Mouse (Mus musculus) A20 (cell line): ENCODE results near the gene Ltc4s.

ENCODE experiments used
- DNase-seq: peaks from one replicate; pipeline ENCODE4 v3.0.0-alpha.2; 2011; ENCODE audit warnings: low read depth, low spot score

The Ltc4s gene

DNA sequence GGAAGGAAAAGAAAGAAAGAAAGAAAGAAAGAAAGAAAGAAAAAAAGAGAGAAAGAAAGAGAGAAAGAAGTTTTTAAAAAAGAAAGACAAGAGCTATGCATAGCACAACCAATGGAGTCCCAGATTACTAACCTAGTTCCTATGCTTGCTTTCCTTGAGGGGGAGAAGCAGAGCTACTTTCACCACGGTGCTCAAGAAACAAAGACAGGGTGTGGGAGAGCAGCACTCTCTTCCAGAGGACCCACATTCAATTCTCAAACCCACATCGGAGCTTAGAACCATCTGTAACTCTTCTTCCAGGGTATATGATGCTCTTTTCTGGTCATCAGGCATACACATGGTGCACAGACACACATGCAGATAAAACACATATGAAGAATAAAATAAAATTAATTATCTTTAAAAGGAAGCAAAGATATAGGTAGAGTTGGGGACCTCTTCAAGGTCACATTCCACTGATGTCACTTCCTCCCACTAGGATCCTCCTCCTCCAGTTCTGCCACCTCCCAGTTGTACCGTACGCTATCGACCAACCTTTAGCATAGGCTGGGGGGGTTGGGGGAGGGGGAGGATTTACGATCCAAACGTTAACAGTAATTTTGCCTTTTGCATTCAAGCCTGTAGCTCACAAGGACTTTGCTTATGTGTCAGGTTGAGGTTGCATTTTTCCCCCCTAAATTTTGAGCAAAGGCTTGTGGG, 10.2 kb upstream of the Ltc4s start:
- DNase-seq: no peak

DNA sequence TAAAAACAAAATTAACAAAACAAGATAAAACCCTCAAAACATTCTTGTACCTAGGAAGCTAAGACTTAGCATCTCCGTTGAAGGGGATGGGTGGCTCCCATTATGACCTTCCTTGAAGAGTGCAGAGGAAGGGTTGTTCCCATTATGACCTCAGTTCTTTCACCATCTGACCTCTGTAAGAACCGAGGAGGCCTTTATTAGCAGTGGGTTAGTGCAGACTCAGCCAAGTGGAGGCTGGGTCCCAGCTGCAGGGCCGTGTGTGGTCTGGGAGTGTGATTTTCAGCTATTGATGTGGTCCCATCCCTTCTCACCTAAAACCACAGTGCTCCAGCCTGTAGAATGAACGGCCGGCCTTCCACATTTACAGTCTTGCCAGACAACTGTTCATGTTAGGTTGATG, 6.9 kb upstream of the Ltc4s start:
- no peak for DNase-seq

DNA sequence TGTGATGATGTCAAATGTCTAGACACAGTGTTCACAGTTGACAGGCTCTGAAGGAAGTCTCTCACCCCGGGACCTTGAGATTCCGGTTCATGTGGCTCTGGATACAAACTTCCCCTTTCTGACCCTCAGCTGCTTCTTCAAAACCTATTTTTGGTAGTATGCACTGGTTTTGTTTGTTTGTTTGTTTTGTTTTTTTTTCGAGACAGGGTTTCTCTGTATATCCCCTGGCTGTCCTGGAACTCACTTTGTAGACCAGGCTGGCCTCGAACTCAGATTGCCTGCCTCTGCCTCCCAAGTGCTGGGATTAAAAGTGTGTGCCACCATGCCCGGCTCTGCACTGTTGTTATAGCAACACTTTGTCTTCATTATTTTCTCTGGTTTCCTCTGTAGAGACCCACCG, 5.5 kb upstream of the Ltc4s start:
- no peak for DNase-seq

DNA sequence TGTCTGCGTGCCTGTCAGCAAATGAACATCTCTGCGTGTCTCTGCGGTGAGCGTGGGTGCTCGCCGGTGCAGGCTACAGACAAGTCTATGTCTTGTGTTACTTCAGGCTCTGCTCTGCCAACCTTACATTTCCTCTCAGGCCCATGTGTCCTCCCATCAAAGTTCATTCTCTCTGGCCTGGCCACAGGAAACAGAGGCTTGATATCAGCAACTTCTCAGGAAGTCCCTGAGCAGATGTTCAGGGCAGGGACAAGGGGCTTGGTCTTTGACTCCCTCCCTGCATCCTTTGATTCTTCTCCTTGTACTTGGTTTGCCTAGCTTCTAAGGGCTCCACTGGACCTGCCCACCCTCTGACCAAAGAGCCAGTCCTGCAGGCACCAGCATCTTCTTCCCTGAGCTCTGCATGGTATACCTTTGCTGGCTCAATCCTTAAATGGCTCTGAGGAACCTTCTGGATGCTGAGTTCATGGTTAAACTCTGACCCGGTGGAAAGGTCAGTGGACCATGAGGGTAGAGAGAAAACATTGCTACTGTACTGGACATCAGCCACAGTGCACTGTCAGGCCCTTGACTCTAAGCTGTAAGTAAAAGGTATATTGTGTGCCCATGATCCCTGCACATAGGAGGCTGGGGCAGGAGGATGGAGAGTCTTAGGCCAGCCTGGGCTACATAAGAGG, 2.0 kb upstream of the Ltc4s start:
- no peak for DNase-seq

DNA sequence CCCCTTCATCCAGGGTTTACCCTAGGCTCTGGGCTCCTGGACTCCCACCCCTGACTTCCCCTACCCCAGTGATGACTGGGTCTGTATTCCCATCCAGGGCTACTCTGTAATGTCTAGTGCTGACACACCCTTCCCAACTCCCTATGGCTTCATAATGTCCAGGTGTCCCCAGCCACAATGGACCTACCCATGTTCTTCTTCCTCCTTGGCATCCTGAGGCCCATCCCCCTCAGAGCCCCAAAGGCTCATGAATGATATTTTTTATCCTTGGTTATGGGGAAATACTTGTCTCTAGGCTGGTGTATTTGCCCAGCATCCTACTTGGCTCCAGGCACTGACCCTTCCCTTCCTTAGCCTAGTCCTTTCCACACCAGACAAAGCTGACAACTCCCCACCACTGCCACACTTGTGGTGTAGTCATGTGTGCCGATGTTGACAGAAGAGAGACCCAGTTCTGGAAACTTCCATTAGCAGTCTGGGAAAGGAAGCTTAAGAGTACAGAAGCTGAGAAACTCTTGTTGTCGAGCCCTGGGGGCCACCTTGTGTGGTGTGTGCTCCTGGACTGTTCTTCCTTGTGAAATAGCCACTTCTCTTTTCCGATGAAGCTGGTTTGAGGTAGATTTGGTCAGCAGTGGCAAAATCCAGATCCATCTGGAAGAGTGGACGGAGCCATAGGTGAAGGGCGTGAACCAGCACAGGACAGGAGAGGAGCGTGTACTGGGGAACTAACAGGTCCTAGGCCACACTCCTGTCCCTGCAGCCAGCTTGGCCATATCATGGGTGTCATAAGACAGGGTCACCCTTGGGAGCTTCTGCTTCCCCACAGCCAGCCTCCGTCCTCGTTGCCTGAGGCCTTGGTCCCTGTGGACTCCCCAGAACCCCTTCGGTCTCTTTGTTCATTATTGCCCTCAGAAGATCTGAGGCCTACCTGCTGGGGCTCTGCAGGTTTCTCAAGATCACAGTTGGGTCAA, 690 bp upstream of the Ltc4s start:
- DNase-seq: no peak

DNA sequence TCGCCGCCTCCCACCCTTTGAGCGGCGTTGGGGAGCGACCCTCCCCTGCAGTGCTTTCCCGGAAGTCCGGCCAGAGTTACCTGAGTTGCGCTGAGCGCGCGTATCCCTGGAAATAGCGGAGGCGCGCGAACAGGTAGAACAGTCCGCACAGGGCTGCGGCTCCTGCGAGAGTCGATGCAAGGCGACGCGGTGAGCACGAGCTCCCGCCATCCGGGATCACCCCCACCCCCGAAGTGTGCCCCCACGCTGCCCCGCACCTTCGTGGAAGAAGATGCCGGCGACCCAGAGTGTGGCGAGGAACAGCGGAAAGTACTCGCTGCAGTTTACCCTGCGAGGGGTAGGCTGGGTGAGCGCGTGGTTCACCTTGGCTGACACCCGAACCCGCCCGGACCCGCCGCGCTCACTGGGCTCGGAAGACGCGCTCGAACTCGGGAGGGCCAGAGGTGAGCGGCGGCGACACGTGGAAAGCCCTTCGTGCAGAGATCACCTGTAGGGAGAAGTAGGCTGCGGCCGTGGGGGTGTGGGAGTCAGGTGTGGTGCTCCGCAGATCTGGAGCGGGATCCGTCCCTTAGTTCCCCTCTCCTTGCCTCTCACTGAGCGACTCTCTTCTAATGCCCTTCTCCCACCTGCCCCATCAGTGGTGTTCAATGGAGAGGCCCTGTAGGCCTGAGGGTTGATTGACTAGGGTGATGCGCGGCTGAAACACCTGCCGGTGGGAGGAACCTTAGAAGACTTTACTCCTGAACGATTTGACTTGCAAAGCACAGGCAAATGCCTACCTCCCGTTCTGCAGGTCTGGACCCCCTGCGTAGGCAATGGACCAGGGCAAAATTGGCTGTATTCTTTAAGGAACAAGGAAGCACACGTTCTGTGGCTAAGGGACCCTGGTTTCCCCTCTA, 1.2 kb downstream of the Ltc4s start:
- DNase-seq: peak; percentile 75

DNA sequence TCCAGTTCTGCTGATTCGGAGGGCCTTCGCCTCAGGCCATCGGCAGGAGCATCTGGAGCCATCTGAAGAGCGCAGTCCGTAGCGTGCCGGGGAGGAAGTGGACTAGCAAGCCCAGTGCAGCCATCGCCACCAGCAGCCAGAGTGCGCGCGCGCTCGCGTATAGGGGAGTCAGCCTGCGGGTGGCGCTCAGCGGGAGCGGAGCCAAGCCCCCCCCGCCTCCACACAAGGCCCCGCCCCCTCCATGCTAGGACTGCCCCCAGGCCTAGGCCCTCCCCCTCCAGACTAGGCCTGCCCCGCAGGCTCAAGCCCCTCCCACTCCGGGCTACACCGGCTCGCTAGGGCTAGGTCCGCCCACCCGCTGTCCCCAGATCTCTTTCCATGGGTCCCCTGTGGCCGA, 1.9 kb downstream of the Ltc4s start:
- DNase-seq: peak; percentile 95

DNA sequence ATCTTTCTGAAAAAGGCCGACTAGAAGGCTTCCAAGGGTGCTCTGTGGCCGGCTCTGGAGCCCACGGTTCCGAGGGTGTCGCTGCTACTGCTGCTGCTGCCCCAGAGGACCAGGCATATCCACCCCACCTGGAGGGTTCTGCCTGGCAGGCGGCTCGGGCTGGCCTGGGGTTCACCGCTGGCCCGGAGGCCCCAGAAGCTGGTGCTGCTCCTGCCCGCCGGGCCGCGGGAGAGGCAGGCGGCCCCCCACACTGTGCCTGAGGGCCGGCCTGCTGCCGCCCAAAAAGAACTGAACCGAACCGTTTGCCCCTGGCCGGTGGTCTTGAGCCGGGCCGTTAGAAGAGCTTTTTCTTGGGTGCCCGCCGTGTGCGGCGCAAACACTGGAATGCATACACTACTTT, 3.8 kb downstream of the Ltc4s start:
- DNase-seq: no peak

DNA sequence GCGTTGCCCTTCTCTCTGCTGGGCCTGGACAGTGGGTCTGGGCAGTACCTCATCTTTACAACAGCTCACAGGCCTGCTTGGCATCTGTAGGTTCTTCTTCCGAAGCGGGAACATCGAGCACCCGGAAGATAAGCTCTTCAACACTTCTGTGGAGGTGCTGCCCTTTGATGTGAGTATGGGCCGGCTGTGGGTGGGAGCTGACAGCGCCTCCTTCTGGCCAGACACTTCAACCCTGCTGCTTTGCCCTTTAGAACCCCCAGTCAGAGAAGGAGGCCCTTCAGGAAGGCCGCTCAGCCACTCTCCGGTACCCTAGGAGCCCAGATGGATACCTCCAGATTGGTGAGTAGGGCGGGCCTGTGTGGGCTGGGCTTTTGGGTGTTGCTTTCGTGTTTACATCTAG, 4.4 kb downstream of the Ltc4s start:
- peak; percentile 41 for DNase-seq

DNA sequence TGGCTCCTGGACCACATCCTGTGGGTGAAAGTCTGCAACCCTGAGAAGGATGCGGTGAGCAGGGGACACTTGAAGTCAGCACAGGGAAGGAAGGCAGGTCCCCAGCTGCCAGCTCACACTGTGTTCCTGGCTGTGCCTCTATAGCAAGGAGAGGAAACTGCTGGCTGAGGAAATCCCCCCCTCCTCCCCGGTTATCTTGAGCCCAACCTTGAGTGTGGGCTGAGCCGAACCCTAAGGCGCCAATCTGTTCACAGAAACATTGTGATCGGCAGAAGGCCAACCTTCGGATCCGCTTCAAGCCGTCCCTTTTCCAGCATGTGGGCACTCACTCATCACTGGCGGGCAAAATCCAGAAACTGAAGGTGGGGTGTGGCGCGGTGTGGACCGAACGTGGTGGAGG, 5.4 kb downstream of the Ltc4s start:
- no peak for DNase-seq

DNA sequence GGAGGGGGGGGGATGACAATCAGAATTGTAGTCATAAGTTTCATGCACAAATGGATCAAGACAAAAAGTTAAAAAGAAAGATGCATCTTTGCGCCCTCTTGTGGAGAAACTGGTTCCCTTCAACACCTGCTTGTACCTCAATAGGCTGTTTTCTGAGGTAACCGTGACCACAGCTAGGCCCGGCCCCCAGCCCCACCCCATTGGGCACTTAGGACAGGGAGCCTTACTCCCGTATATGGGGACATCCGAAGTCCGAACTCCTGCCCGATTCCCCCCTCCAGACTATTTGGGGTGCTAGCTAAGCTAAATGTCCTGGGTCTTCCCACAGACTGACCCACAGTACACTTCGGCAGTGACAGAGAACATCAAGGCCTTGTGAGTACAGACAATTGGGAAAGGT, 7.0 kb downstream of the Ltc4s start:
- DNase-seq: peak; percentile 78

DNA sequence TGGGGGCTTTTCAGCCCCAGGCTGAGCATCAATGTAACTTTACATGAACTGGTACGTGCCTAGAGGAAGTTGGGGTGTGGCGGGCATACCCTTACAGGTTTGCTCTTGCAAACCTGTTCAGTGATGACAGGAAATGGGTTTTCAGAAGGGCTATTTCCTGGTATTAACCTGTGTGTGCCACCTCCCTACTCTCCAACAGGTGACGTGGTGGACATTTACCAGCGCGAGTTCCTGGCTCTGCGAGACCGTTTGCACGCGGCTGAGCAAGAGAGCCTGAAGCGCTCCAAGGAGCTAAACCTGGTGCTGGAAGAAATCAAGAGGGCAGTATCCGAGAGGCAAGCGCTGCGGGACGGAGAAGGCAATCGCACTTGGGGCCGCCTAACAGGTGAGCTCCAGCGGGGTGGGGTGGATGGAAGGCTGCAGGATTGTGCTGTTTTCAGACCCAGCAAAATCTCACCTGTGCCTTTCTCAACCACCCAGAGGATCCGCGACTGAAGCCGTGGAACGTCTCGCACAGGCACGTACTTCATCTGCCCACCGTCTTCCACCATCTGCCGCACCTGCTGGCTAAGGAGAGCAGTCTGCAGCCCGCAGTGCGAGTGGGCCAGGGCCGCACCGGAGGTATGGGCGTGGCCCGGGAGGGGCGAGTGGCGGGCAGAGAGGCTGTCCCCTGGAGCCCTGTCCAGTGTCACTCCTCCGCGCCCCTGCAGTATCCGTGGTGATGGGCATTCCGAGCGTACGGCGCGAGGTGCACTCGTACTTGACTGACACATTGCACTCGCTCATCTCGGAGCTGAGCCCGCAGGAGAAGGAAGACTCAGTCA, 7.7 kb downstream of the Ltc4s start:
- DNase-seq: no peak

DNA sequence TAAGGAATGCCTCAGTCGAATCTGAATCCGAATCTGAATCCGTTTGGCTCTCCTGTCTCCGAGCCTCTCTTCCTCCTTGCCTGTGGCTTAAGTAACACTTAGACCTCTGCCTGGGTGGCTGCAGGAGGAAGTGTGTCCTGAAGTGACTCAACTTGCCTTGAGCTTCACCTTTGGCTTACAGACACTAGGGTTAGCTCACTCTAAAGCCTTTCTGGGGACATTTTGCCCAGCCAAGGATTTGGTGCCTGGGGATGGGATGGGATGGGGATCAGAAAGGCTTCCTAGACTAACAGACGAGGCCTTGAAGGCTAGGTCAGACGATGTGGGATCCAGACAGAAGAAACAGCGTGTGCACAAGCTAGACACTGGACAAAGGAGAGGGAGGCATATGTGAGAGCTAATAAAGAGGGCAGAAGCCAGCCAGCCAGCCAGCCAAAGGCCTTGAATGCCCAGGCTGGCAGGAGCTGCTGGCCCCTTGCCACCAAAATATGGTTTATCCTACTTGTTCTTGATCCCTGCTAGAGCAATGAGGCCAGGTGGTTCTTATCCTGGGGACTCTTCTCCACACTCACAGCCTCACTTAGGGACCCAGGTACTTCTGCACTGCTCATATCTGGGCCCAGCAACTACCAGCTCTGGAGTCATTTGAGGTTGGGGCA, 9.0 kb downstream of the Ltc4s start:
- no peak for DNase-seq

DNA sequence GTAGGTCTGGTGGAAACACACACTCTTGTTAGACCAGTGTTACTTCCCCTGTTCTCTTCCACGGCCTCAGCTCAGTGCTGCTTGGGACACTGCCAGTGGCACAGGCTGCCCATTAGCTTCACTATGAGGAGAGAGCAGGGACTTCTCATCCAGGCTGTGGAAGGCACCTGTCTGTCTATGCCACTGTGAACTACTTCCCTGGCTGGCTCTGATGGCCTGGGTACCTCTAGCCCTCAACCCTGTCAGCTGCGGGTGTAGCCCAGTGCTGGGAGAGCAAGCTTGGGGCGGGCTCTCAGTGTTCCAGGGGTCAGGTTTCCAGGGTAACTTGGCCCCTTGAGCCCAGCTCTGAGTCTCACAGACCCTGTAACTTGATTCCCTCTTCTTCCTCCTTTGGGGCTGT, 9.6 kb downstream of the Ltc4s start:
- DNase-seq: no peak

DNA sequence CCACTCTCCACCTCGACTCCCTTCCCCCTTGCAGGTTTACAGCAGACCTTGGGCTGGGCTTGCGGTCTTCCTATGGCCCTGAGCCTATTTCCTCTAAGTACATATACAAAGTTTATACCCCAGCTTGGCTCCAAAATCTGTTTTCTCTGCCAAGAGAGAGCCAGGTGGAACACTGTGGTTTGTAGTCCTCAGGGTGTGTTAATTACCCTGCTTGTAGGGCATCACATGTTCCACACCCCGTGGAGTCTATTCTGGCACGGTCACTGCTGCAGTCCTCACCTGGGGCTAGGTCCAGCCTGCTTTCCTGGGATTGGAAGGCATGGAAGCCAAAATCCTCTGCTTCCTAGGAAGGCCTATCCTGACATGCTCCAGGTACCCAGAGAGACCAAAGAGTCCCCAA, 10.7 kb downstream of the Ltc4s start:
- DNase-seq: no peak

DNA sequence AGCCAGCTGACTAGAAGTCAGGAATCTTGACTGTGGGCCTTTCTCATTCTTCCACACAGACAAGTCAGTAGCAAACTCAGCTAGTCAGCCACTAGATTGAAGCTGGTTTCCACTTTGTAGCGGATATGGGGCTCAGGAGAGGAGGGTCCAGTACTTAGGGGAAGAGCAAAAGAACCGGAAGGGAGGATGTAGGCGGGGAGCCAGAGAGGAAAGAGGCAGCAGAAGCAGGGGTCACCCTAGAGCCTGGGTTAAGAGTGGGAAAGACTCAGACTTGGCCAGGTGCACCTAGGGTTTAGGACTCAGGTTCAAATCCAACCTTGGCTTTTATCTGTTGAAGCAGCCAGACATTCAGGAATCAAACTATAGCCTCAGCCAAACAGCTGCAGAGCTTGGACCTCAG, 11.2 kb downstream of the Ltc4s start:
- no peak for DNase-seq

DNA sequence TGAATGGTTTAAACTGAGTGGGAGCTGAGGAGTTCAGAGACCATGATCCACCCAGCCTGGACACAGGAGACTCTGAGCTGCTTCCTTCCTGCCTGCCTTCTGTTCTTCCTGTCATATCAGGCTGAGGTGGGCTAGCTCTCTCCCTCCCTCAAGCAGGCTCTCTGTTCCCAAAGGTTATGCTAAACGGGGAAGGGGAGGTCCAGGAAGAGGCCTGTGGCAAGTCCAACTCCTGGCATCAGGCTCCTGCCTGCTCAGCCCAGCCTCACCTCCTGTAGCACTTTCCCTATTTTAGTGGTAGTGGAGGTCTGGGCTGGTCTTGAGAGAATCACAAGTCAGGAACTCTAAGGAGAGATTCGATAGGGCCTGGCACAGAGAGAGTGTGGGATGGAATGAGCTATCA, 12.0 kb downstream of the Ltc4s start:
- no peak for DNase-seq

DNA sequence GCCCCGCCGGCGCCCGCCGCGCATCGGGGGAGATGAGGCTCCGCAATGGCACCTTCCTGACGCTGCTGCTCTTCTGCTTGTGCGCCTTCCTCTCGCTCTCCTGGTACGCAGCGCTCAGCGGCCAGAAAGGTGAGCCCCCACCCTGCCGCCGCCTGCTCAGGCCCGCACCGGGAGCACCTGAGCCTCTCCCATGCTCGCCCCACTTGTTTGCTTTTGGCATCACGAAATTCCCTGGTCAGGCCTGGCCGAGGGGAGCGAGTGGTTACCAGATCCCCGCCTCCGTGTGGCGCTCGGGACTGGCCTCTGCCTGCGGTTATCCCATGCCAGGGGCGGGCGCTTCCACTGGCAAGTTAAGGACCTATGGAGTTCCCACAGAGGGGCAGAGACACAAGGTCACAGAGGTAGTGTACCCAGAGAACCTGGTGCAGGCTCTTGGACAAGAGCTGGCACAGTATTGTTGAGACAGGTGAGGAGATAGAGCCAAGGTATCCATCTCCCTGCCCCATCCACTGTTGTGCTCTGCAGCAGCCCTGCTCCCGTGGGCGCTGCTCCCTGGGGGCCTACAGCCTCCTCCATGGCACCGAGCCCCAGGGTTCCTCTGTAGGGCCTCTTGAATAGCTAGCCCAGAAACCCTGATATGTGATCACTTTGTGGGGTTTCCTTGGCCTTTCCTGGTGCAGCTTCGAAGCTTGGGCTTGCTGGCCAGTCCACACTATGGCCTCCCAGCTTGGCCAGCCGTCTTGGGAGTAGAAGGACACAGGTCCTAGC, 12.6 kb downstream of the Ltc4s start:
- peak; percentile 53 for DNase-seq
